Comparison of ENCODE assay signal across 30 mouse cellular contexts in the genomic region with DNA sequence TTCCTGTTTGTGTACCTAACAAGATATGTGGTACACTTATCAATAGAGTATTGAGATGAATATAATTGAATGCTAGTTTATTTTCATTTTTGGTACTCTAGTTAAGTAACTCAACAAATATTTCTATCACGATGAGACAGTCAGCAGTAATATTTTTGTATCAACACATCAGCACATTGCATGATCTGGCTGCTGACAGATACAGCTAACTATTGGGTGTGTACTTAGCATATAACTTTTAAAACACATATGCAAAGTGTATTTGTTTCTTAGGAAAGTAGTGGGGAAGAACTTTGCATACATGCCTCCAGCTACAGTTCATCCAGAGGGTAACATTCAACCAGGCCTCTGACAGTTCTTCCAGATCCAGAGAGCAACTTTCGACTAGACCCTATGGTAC. TPM values are rescaled to one million over a fixed set of nuclear protein-coding genes. Genes with fewer than 3 reads are reported as not detected.
"Had no signal": no experiment of that assay in that cellular context is flagged by ENCODE, and none has a peak within 500 bp of the region (broad histone marks: within the 10 kb centered on the region; RNA-seq: fewer than 3 reads in every experiment).

No protein-coding gene starts in this region.

- DNase-seq: kidney, adult 11 months; kidney, adult 8-10 months; kidney, postnatal 10 days; kidney, postnatal 36 days; layer of hippocampus, adult 9-11 months; lung, adult 2 months; lung, postnatal 14 days; lung, postnatal 4 days; right cerebral cortex, adult 18-20 months; right cerebral cortex, postnatal 14 days; right cerebral cortex, postnatal 4 days; thymus, adult 2 months; thymus, postnatal 14 days; thymus, postnatal 4 days had no signal

- H3K4me2 ChIP-seq: intestine, embryonic 15.5 days; kidney, embryonic 15.5 days; midbrain, embryonic 12.5 days; midbrain, embryonic 15.5 days; neural tube, embryonic 12.5 days; neural tube, embryonic 15.5 days had no signal

- H3K9ac ChIP-seq: intestine, embryonic 15.5 days; kidney, embryonic 15.5 days; midbrain, embryonic 12.5 days; midbrain, embryonic 15.5 days; neural tube, embryonic 12.5 days; neural tube, embryonic 15.5 days had no signal

- ATAC-seq: intestine, embryonic 15.5 days; midbrain, embryonic 15.5 days had no signal

- H3K36me3 ChIP-seq: intestine, embryonic 15.5 days; kidney, embryonic 15.5 days; midbrain, embryonic 12.5 days; midbrain, embryonic 15.5 days; neural tube, embryonic 12.5 days; neural tube, embryonic 15.5 days had no signal

- H3K27ac ChIP-seq: intestine, embryonic 15.5 days; kidney, embryonic 15.5 days; left cerebral cortex, adult 2 months; midbrain, embryonic 12.5 days; midbrain, embryonic 15.5 days; neural tube, embryonic 12.5 days; neural tube, embryonic 15.5 days; stomach, postnatal 0 days had no signal

- H3K9me3 ChIP-seq: intestine, embryonic 15.5 days; kidney, embryonic 15.5 days; midbrain, embryonic 12.5 days; midbrain, embryonic 15.5 days; neural tube, embryonic 12.5 days; neural tube, embryonic 15.5 days had no signal

- H3K27me3 ChIP-seq: intestine, embryonic 15.5 days; kidney, embryonic 15.5 days; midbrain, embryonic 12.5 days; midbrain, embryonic 15.5 days; neural tube, embryonic 12.5 days; neural tube, embryonic 15.5 days had no signal

- H3K4me3 ChIP-seq: intestine, embryonic 15.5 days; kidney, embryonic 15.5 days; left cerebral cortex, adult 2 months; midbrain, embryonic 12.5 days; midbrain, embryonic 15.5 days; neural tube, embryonic 12.5 days; neural tube, embryonic 15.5 days had no signal

- H3K4me1 ChIP-seq: intestine, embryonic 15.5 days; kidney, embryonic 15.5 days; midbrain, embryonic 12.5 days; midbrain, embryonic 15.5 days; neural tube, embryonic 12.5 days; neural tube, embryonic 15.5 days had no signal

RNA-seq across cellular contexts. Expression of a gene that starts 15.7 kb away (rescaled TPM):
- total RNA-seq: layer of hippocampus, postnatal 25 days; left cerebral cortex, adult 2 months; left cerebral cortex, postnatal 10 days; left cerebral cortex, postnatal 36 days; megakaryocyte progenitor cell, adult 5-6 weeks had no signal
- polyA plus RNA-seq: intestine, embryonic 15.5 days; kidney, embryonic 15.5 days; limb, embryonic 11.5 days; limb, embryonic 14.5 days; lung, adult 2 months; lung, embryonic 16.5 days; midbrain, embryonic 12.5 days; midbrain, embryonic 15.5 days; neural tube, embryonic 15.5 days; stomach, embryonic 14.5 days; stomach, postnatal 0 days; thymus, adult 2 months had no signal

RNA-seq across cellular contexts. Expression of a gene that starts 18.4 kb away (rescaled TPM):
- total RNA-seq: layer of hippocampus, postnatal 25 days; left cerebral cortex, adult 2 months; left cerebral cortex, postnatal 10 days; left cerebral cortex, postnatal 36 days; megakaryocyte progenitor cell, adult 5-6 weeks had no signal
- polyA plus RNA-seq: lung, adult 2 months; stomach, postnatal 0 days had no signal

RNA-seq across cellular contexts. Expression of a gene that starts 28.4 kb away (rescaled TPM):
- total RNA-seq: layer of hippocampus, postnatal 25 days; left cerebral cortex, adult 2 months; left cerebral cortex, postnatal 10 days; left cerebral cortex, postnatal 36 days; megakaryocyte progenitor cell, adult 5-6 weeks had no signal
- polyA plus RNA-seq: stomach, postnatal 0 days had no signal
